Mouse (Mus musculus) intestine, embryonic 14.5 days (tissue): ENCODE measurements around the gene Blnk. TPM values are rescaled to one million over a fixed set of nuclear protein-coding genes. Genes with fewer than 3 reads are reported as not detected.

Experiments used
- ATAC-seq: fragments of 200-750 bp; cut with Nextera tagmentation; replicated peaks from 2 replicates; pipeline ENCODE4 v1.8.0; 2017; ENCODE audit warnings: low read depth, moderate number of reproducible peaks, moderate TSS enrichment, moderate library complexity; ENCODE audit not compliant: low FRiP score, low TSS enrichment
- DNase-seq: peaks from one replicate; pipeline ENCODE4 v3.0.0-alpha.2; 2018; ENCODE audit warnings: low spot score
- H3K27ac ChIP-seq: fragments of 300-500 bp; sonication (generic); 2 replicates; pipeline ENCODE4 v1.5.1; 2014; ENCODE audit warnings: low read depth, mild to moderate bottlenecking, control low read depth
- H3K27me3 ChIP-seq: fragments of 300-500 bp; sonication (generic); replicated peaks from 2 replicates; pipeline ENCODE4 v1.6.1; 2014; ENCODE audit warnings: low read length, control low read depth; ENCODE audit not compliant: control insufficient read depth, insufficient read depth
- H3K36me3 ChIP-seq: fragments of 300-500 bp; sonication (generic); 2 replicates; pipeline ENCODE4 v1.6.1; 2014; ENCODE audit warnings: low read length, control low read depth; ENCODE audit not compliant: control insufficient read depth, insufficient read depth
- H3K4me1 ChIP-seq: fragments of 300-500 bp; sonication (generic); replicated peaks from 2 replicates; pipeline ENCODE4 v1.6.1; 2014; ENCODE audit warnings: low read length, control low read depth, mixed read lengths; ENCODE audit not compliant: control insufficient read depth, insufficient read depth
- H3K4me2 ChIP-seq: fragments of 300-500 bp; sonication (generic); 2 replicates; pipeline ENCODE4 v1.6.1; 2014; ENCODE audit warnings: low read length
- H3K4me3 ChIP-seq: fragments of 300-500 bp; sonication (generic); 2 replicates; pipeline ENCODE4 v1.5.1; 2014; ENCODE audit warnings: low read depth, low read length, control low read depth, mixed read lengths
- H3K9ac ChIP-seq: fragments of 300-500 bp; sonication (generic); 2 replicates; pipeline ENCODE4 v1.6.1; 2014; ENCODE audit warnings: mild to moderate bottlenecking, low read length
- H3K9me3 ChIP-seq: fragments of 300-500 bp; sonication (generic); 2 replicates; pipeline ENCODE4 v1.6.1; 2016; ENCODE audit warnings: low read length, control low read depth; ENCODE audit not compliant: control insufficient read depth
- WGBS: fragments of 180-500 bp; shearing (Covaris S2); extraction: QIAGEN DNeasy Blood & Tissue Kit; methylation state at CpG from one replicate; pipeline ENCODE4 v1.1.7; 2014; 5-methylcytosine and 5-hydroxymethylcytosine counted together
- microRNA-seq: library from miRNA; unstranded; fragments of <30 nt; microRNA quantifications from one replicate; pipeline ENCODE4, GENCODE M21; 2016
- polyA plus RNA-seq: library from polyadenylated mRNA; unstranded; fragments of >200 nt; fragmentation: Nextera tagmentation; extraction: Ambion mirVana; gene quantifications from 2 replicates; pipeline ENCODE4 v1.2.1, GENCODE M21; 2014

The Blnk gene
- polyA plus RNA-seq, 1 experiment from 2014 or later: 21.5 TPM

GRCm38 (mm10) chr19:40931581-40932369 lies 62.6 kb downstream of the Blnk start:
- H3K27me3 ChIP-seq: no peaks in the 10 kb centered on the region
- H3K9me3 ChIP-seq: no peaks in the 10 kb centered on the region
- no peak overlapping the region for H3K4me3 ChIP-seq
- H3K27ac ChIP-seq: no peak overlapping the region
- 68% methylated on average over 9 of the region's 9 CpGs for WGBS
- H3K9ac ChIP-seq: no peak overlapping the region
- ATAC-seq: no peak
- no peaks in the 10 kb centered on the region for H3K4me1 ChIP-seq
- H3K4me2 ChIP-seq: no peak overlapping the region
- no peak for DNase-seq
- no peaks in the 10 kb centered on the region for H3K36me3 ChIP-seq

- peak overlapping the region; percentile 83 for H3K9ac ChIP-seq
- H3K4me1 ChIP-seq: 0 out of 2 replicates have a peak, but pooled peaks cover 6% of the 10 kb centered on the region
- ATAC-seq (no peak), DNase-seq (no peak)
- WGBS: 2% methylated on average over 6 of the region's 6 CpGs
- peaks cover 6% of the 10 kb centered on the region; the same call in 1 of the 2 replicates for H3K9me3 ChIP-seq
- H3K27ac ChIP-seq: peak overlapping the region; percentile 96
- peaks cover 16% of the 10 kb centered on the region; the same call in 1 of the 2 replicates for H3K36me3 ChIP-seq
- H3K27me3 ChIP-seq: peaks cover 19% of the 10 kb centered on the region
- H3K4me3 ChIP-seq: peak overlapping the region; percentile 84
- peak overlapping the region; percentile 71 for H3K4me2 ChIP-seq
Observed at GRCm38 (mm10) chr19:40895393-40895703, 99.0 kb downstream of the Blnk start.

- H3K27ac ChIP-seq: peak within 1 kb of the TSS; percentile 96
- H3K4me3 ChIP-seq: peak within 1 kb of the TSS; percentile 84
- H3K4me2 ChIP-seq: peak within 1 kb of the TSS; percentile 71
- peak within 1 kb of the TSS; percentile 83 for H3K9ac ChIP-seq
- peaks cover 23% of the 10 kb centered on the region for H3K27me3 ChIP-seq
- H3K9me3 ChIP-seq: peaks cover 6% of the 10 kb centered on the region; the same call in 1 of the 2 replicates
- ATAC-seq (peak; percentile 91), DNase-seq (peak; percentile 99)
- 0 out of 2 replicates have a peak, but pooled peaks cover 6% of the 10 kb centered on the region for H3K4me1 ChIP-seq
- under 1% methylated on average over 70 of the region's 89 CpGs for WGBS
- peaks cover 12% of the 10 kb centered on the region; the same call in 1 of the 2 replicates for H3K36me3 ChIP-seq
Observed at GRCm38 (mm10) chr19:40894519-40895392, 99.6 kb downstream of the Blnk start, which contains the start of gene Zfp518a. Gene Zfp518a (plus strand): TSS chr19:40894705.

GRCm38 (mm10) chr19:40894071-40894506 lies 100.2 kb downstream of the Blnk start:
- Histone ChIP-seq H3K36me3 (0 out of 2 replicates have a peak, but pooled peaks cover 7% of the 10 kb centered on the region), H3K27me3 (peaks cover 25% of the 10 kb centered on the region), H3K4me1 (0 out of 2 replicates have a peak, but pooled peaks cover 6% of the 10 kb centered on the region), H3K9me3 (peaks cover 6% of the 10 kb centered on the region; the same call in 1 of the 2 replicates), H3K4me3 (peak overlapping the region; percentile 84), H3K27ac (peak overlapping the region; percentile 96), H3K9ac (peak overlapping the region; percentile 83), H3K4me2 (peak overlapping the region; percentile 71)
- 42% methylated on average over 21 of the region's 21 CpGs for WGBS
- ATAC-seq: no peak; the same call in 1 of the 2 replicates
- DNase-seq: no peak

- Histone ChIP-seq H3K4me2 (no peak overlapping the region), H3K4me3 (no peak overlapping the region), H3K36me3 (no peaks in the 10 kb centered on the region), H3K4me1 (no peaks in the 10 kb centered on the region), H3K27ac (no peak overlapping the region), H3K27me3 (peaks cover 52% of the 10 kb centered on the region), H3K9me3 (peaks cover 2% of the 10 kb centered on the region; the same call in 1 of the 2 replicates), H3K9ac (no peak overlapping the region)
- WGBS: 79% methylated on average over 1 of the region's 1 CpGs
- ATAC-seq: no peak
- no peak for DNase-seq
Observed at GRCm38 (mm10) chr19:40888887-40889286, 105.4 kb downstream of the Blnk start.

- Histone ChIP-seq H3K36me3 (no peaks in the 10 kb centered on the region), H3K9ac (no peak overlapping the region), H3K4me2 (no peak overlapping the region), H3K4me1 (no peaks in the 10 kb centered on the region), H3K9me3 (no peaks in the 10 kb centered on the region), H3K27ac (no peak overlapping the region), H3K4me3 (no peak overlapping the region), H3K27me3 (peaks cover 69% of the 10 kb centered on the region)
- ATAC-seq (no peak), DNase-seq (no peak)
- WGBS: 87% methylated on average over 4 of the region's 4 CpGs
Observed at GRCm38 (mm10) chr19:40881700-40882099, 112.6 kb downstream of the Blnk start.

Small RNAs within 50 kb of the gene (microRNA-seq; reads per million reads assigned to microRNA genes)
- 0.59 reads per million for gene Mir8092

Other genes with a start within 250 kb of the Blnk start
- 0.07 and 0.15 TPM in 2 replicates for gene Cc2d2b, start 245.8 kb downstream of the Blnk start, polyA plus RNA-seq
- gene Ccnj, start 163.3 kb downstream of the Blnk start, polyA plus RNA-seq: 10.3 and 11.4 TPM in 2 replicates
- 15.9 and 16.4 TPM in 2 replicates for gene Zfp518a, start 99.8 kb downstream of the Blnk start, polyA plus RNA-seq
- gene Dntt, start 34.7 kb upstream of the Blnk start, polyA plus RNA-seq: not detected in 2 replicates
- gene Opalin, start 82.6 kb upstream of the Blnk start, polyA plus RNA-seq: not detected in 2 replicates
- gene Tll2, start 212.3 kb upstream of the Blnk start, polyA plus RNA-seq: not detected in 2 replicates